Mouse (Mus musculus) ES-Bruce4 (cell line): ENCODE data around the gene Rab23. TPM values are rescaled to one million over a fixed set of nuclear protein-coding genes. Genes with fewer than 3 reads are reported as not detected.
"Not testable (repeated sequence)": the region's sequence is repeated elsewhere in the genome, so short reads cannot be mapped to it uniquely, and the experiment has no call there.

Experiments used
- H3K27ac ChIP-seq: 2 replicates; pipeline ENCODE4 v1.5.1; 2012; ENCODE audit warnings: low read length, inconsistent platforms; ENCODE audit not compliant: insufficient read depth
- H3K27me3 ChIP-seq: 2 replicates; pipeline ENCODE4 v1.6.1; 2012; ENCODE audit warnings: mild to moderate bottlenecking, low read length, inconsistent platforms; ENCODE audit not compliant: control insufficient read depth, poor library complexity, insufficient read depth, severe bottlenecking
- H3K36me3 ChIP-seq: 2 replicates; pipeline ENCODE4 v1.6.1; 2012; ENCODE audit warnings: inconsistent platforms, mild to moderate bottlenecking, low read length, moderate library complexity; ENCODE audit not compliant: control insufficient read depth, poor library complexity, insufficient read depth, severe bottlenecking
- H3K4me1 ChIP-seq: one replicate; pipeline ENCODE4 v1.8.1; 2011; ENCODE audit warnings: low read length; ENCODE audit not compliant: control insufficient read depth, insufficient read depth
- H3K4me3 ChIP-seq: 2 replicates; pipeline ENCODE4 v1.5.1; 2011; ENCODE audit warnings: low read depth, mild to moderate bottlenecking, low read length
- H3K9ac ChIP-seq: 2 replicates; pipeline ENCODE4 v1.6.1; 2012; ENCODE audit warnings: low read depth, mild to moderate bottlenecking, inconsistent platforms; ENCODE audit not compliant: poor library complexity, severe bottlenecking
- H3K9me3 ChIP-seq: replicated peaks from 2 replicates; pipeline ENCODE4 v1.6.1; 2012; ENCODE audit warnings: mild to moderate bottlenecking, low read length, inconsistent platforms; ENCODE audit not compliant: control insufficient read depth, poor library complexity, insufficient read depth, severe bottlenecking
- CTCF ChIP-seq: IDR thresholded peaks from one replicate; pipeline ENCODE4 v1.8.1; 2011; ENCODE audit warnings: low read depth, low read length
- EP300 ChIP-seq: IDR thresholded peaks from 2 replicates; pipeline ENCODE4 v1.6.1; 2011; ENCODE audit warnings: low read depth, low read length; ENCODE audit not compliant: insufficient read depth
- POLR2A ChIP-seq: IDR thresholded peaks from one replicate; pipeline ENCODE4 v1.8.1; 2011; ENCODE audit warnings: low read length; ENCODE audit not compliant: insufficient read depth
- polyA plus RNA-seq: library from polyadenylated mRNA; stranded (reverse); fragments of >200 nt; gene quantifications from 2 replicates; pipeline ENCODE4 v1.2.4, GENCODE M21; 2011; ENCODE audit warnings: low read depth; ENCODE audit not compliant: missing spikeins, insufficient read depth, insufficient read length

Gene Rab23
- polyA plus RNA-seq, 1 experiment, result 43.6 TPM

DNA sequence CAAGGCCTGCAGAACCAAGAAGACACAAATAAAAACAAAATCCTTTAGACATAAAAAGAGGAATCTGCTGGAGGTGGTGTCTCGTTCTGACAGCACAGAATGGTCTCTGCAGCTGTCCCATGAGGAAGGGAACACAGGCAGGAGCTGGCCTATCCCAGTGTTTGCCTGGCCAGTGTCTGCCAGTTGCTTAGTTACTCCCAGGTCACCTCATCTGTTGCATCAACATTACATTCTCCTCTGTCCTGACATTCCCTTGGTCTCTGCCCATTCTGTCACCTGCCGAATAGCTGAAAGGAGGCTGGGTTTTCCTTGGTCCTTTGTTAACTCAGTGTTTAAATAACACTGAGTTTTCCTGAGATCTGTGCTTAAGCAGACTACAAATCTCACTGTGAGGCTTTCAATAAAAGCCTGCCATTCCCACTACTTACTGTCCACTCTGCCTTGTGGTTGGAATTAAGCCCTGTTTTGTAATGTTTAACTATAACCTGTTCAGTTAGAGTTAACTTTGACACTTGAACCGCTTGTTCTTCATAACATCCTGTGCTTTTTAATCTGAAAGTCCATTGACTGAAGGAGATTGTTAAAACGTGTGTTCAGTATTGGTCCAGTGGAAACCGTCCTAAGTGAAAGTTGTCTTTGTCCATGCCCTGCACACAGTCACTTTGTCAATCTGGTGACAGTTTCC is 14.5 kb downstream of the Rab23 start:
- H3K27ac ChIP-seq, result no peak overlapping the region
- no peak overlapping the region for H3K9ac ChIP-seq
- H3K4me3 ChIP-seq, result no peak overlapping the region
- no peak for TF ChIP-seq CTCF
- TF ChIP-seq POLR2A, result no peak
- no peak for TF ChIP-seq EP300
- no peaks in the 10 kb centered on the region for H3K9me3 ChIP-seq
- H3K36me3 ChIP-seq, result peaks cover 23% of the 10 kb centered on the region
- H3K4me1 ChIP-seq, result no peaks in the 10 kb centered on the region
- no peaks in the 10 kb centered on the region for H3K27me3 ChIP-seq

DNA sequence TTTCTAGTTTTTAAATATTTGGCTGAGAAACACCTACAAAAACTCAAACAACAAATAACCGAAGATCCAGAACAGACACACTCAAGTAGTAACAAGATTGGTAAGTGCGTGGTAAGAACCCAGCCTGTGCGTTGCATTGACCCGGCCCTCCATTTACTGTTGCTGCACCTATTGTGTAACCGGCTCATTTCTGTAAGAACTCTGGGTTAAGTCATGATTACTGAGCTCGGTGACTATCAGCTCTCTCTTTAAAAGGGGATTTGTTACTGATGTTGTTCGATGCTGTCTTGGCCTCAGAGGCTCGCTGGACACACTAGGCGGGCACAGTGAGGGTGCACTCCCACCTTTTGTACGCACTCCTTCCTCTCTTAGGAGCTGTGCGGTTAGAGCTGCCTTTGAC is 18.6 kb downstream of the Rab23 start:
- Histone ChIP-seq H3K9me3 (no peaks in the 10 kb centered on the region), H3K36me3 (peaks cover 17% of the 10 kb centered on the region), H3K27ac (no peak overlapping the region), H3K4me1 (no peaks in the 10 kb centered on the region), H3K27me3 (no peaks in the 10 kb centered on the region), H3K4me3 (no peak overlapping the region), H3K9ac (no peak overlapping the region)
- TF ChIP-seq POLR2A, result no peak
- no peak for TF ChIP-seq EP300
- no peak for TF ChIP-seq CTCF

DNA sequence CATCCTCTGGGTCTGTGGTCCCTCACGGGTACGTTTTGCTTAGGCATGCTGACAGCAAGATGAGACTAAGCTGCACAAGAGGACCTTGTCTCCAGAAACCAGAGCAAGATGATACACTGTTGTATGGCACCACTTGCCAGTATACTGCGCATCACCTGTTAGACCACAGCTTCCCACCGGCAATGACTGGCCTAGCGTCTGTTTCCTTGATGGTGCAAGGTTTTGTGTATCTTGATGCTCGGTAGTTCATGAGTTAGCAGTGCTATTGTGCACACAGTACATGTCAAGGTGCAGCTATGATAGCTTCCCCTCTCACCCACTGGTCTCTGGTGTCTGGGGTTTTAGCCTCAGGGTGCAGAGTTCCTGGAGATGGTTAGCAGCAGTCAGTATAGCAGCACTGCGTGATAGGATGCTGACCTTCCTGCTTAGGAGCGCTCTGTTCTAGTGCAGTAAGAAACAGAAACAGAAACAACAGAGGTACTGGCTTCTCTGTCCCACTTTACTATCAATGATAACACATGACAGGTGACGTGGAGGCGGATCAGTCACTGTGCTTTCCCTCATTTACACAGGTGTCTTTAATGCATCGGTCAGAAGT is 19.1 kb downstream of the Rab23 start:
- no peak for TF ChIP-seq POLR2A
- TF ChIP-seq CTCF, result no peak
- TF ChIP-seq EP300, result no peak
- peaks cover 17% of the 10 kb centered on the region for H3K36me3 ChIP-seq
- no peak overlapping the region for H3K9ac ChIP-seq
- no peaks in the 10 kb centered on the region for H3K27me3 ChIP-seq
- H3K27ac ChIP-seq, result no peak overlapping the region
- no peaks in the 10 kb centered on the region for H3K9me3 ChIP-seq
- H3K4me3 ChIP-seq, result no peak overlapping the region
- no peaks in the 10 kb centered on the region for H3K4me1 ChIP-seq

DNA sequence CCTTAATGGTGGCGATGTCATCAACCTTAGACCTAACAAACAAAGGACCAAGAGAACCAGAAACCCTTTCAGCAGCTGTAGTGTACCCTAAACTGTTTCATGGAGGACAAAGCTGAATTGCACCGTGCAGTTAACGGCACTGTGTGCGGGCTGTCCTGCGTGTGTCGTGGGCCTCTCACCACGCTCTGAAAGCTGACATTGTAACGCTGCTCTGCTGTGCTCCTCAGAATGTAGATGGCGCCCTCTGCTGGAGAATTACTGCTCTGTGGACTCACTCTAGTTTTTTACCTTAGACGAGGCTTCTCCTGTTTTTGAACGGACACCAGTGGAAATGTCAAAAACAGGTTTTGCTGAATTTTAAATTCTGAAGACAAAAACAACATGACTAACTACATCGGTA is 19.6 kb downstream of the Rab23 start:
- no peaks in the 10 kb centered on the region for H3K27me3 ChIP-seq

DNA sequence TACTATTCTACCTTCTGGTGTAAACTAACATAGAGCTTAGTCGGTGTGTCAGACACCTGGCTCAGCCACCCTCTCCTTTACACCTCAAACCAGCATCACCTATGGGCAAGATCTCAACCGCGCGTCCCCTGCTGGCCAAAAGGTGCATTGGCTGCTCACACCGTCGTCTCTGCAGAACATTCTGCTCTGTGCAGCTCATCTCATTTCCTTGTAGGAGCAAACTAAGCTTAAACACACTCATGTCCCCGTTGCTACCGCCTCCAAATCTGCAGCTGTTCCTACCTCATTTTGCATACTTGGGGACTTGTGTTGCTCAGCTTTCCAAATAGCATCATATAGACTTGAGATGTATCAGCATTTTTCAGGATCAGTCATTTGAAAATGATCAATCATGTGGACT is 23.2 kb downstream of the Rab23 start:
- TF ChIP-seq CTCF (peak; percentile 96), POLR2A (no peak)
- Histone ChIP-seq H3K4me1 (no peaks in the 10 kb centered on the region), H3K36me3 (peaks cover 10% of the 10 kb centered on the region)

More for the DNA sequence above, 19.6 kb downstream of the Rab23 start:
- Histone ChIP-seq H3K36me3 (peaks cover 17% of the 10 kb centered on the region), H3K4me3 (no peak overlapping the region), H3K4me1 (no peaks in the 10 kb centered on the region), H3K9ac (no peak overlapping the region), H3K27ac (no peak overlapping the region), H3K9me3 (no peaks in the 10 kb centered on the region)
- TF ChIP-seq EP300, result no peak
- TF ChIP-seq CTCF, result peak; percentile 86
- TF ChIP-seq POLR2A, result no peak

DNA sequence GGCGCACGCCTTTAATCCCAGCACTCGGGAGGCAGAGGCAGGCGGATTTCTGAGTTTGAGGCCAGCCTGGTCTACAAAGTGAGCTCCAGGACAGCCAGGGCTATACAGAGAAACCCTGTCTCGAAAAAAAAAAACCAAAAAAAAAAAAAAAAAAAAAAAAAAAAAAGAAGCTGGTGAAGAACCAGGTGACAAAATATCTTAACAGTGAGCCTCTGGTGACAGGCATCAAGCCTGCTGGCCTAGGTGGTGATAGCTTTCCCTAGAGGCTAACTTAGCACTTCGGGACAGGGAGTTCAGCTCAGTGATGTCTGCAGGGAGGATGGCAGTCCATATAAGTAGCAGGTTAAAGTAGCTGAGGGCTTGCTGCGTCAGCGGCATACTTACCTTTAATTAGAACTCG is 25.1 kb downstream of the Rab23 start:
- not testable (repeated sequence) for H3K27ac ChIP-seq, H3K9ac ChIP-seq, H3K27me3 ChIP-seq, H3K36me3 ChIP-seq, H3K4me3 ChIP-seq, H3K9me3 ChIP-seq, H3K4me1 ChIP-seq

More for the DNA sequence above, 23.2 kb downstream of the Rab23 start:
- Histone ChIP-seq H3K9me3 (no peaks in the 10 kb centered on the region), H3K9ac (no peak overlapping the region), H3K4me3 (no peak overlapping the region), H3K27ac (no peak overlapping the region), H3K27me3 (no peaks in the 10 kb centered on the region)
